Mouse (Mus musculus): ENCODE measurements around the gene Slco1a5.

- TF ChIP-seq CTCF (IDR thresholded peaks at IDR 0.05; ENCODE audit: extremely low read depth, insufficient read length, insufficient replicate concordance, low read depth, low read length) = peak; percentile 31; the same call in 1 of the 2 replicates
- TF ChIP-seq POLR2A (IDR thresholded peaks at IDR 0.05; ENCODE audit: low read depth, low read length) = no peak
These were observed 20.8 kb upstream of the Slco1a5 start for GRCm38 (mm10) chr6:142343561-142343960.

Measured in small intestine, adult 2 months (tissue).